Mouse (Mus musculus): ENCODE data around the gene Dkk3. TPM values are rescaled to one million over a fixed set of nuclear protein-coding genes. Genes with fewer than 3 reads are reported as not detected.
A peak's percentile ranks its signal among the peaks of the same experiment; 100 is the strongest.

Dkk3 gene
- polyA plus RNA-seq, 1 experiment from 2014 or later: 72.4 TPM

GRCm38 (mm10) chr7:112121866-112122500, 36.9 kb downstream of the Dkk3 start:
- Histone ChIP-seq H3K4me2 (no peak overlapping the region), H3K4me1 (ENCODE audit: control insufficient read depth, insufficient read depth, low read length) (peaks cover 25% of the 10 kb centered on the region), H3K36me3 (ENCODE audit: control insufficient read depth, insufficient read depth, low read length) (0 out of 2 replicates have a peak, but pooled peaks cover 3% of the 10 kb centered on the region), H3K27me3 (ENCODE audit: control insufficient read depth, insufficient read depth, low read length) (no peaks in the 10 kb centered on the region), H3K9ac (ENCODE audit: low read depth, low read length) (no peak overlapping the region), H3K27ac (ENCODE audit: low read depth, low read length) (no peak overlapping the region), H3K9me3 (replicated peaks; ENCODE audit: control insufficient read depth, low read length) (no peaks in the 10 kb centered on the region), H3K4me3 (ENCODE audit: low read depth, low read length) (no peak overlapping the region)
- ATAC-seq (replicated peaks; ENCODE audit: insufficient number of reproducible peaks, low FRiP score, low TSS enrichment): 0 out of 2 replicates have a peak, but pooled peaks have one; percentile 23
- WGBS (ENCODE audit: insufficient replicate concordance): 58% methylated on average over 11 of the region's 11 CpGs

DNA sequence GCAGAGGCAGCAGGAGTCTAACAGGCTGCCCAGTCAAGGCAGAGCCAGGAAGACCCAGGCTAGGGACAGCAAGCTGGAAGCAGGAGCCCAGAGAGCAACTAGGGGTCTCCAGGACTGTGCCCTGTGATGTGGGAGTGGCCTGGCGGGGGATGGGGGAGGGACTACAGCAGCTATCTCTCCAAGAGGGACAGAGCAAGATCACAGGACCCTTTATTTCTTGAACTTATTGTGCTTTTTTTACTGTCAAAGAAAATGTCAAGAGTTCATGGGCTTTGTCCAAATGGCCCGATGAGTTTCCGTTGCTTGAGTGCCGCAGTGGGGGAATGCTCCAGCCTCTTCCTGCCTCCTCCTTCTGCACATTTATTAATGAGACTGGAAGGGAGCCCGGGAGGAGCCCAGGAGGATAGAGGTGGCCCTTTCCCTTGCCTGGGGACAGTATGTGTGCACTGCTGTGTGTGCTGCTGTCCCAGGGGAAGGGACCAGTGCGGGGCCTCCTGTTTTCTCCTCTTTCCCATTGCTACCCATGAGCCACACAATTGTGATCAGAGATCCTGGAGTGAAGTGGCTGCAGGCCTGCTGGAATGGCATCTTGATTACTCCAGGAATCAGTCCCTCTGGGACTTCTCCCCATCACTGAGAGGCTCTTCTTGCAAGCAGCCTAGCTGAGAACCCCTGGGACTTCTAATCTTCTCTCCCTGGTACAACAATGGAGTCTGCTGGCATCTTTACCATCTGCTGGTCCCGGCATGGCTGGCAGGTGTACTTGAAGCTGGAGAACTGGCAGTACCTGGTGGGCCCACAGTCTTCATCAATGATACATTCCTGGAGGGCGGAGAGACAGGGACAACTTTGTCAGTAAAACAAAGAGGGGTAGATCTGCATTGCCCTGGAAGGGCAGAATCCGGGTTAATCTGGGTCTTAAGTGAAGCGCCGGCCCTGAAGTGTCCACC, 37.7 kb downstream of the Dkk3 start:
- ATAC-seq (replicated peaks; ENCODE audit: insufficient number of reproducible peaks, low FRiP score, low TSS enrichment): no peak
- Histone ChIP-seq H3K9ac (ENCODE audit: low read depth, low read length) (no peak overlapping the region), H3K4me2 (no peak overlapping the region), H3K4me3 (ENCODE audit: low read depth, low read length) (no peak overlapping the region), H3K9me3 (replicated peaks; ENCODE audit: control insufficient read depth, low read length) (no peaks in the 10 kb centered on the region), H3K27me3 (ENCODE audit: control insufficient read depth, insufficient read depth, low read length) (no peaks in the 10 kb centered on the region), H3K36me3 (ENCODE audit: control insufficient read depth, insufficient read depth, low read length) (0 out of 2 replicates have a peak, but pooled peaks cover 4% of the 10 kb centered on the region), H3K4me1 (ENCODE audit: control insufficient read depth, insufficient read depth, low read length) (peaks cover 22% of the 10 kb centered on the region), H3K27ac (ENCODE audit: low read depth, low read length) (no peak overlapping the region)
- 66% methylated on average over 11 of the region's 11 CpGs for WGBS (ENCODE audit: insufficient replicate concordance)

DNA sequence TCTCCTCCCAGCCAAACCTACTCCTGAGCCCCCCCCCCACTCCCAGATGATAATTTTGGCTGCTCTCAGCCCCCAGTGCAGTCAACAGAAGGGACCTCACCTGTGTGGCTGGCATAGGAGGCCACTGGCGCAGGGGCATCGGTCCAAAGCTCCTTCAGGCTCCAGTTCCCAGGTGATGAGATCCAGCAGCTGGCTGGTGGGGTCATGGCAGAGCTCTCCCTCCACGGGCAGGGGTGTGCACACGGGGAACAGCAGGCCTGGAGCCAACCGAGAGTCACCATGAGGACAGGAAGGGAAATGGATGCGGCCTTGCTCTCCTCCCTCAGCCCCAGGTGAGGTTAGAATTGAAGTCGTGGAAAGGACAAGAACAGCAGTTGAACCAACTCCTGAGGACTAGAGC, 39.6 kb downstream of the Dkk3 start:
- Histone ChIP-seq H3K4me2 (no peak overlapping the region), H3K9ac (ENCODE audit: low read depth, low read length) (no peak overlapping the region), H3K4me1 (ENCODE audit: control insufficient read depth, insufficient read depth, low read length) (peaks cover 15% of the 10 kb centered on the region), H3K4me3 (ENCODE audit: low read depth, low read length) (no peak overlapping the region), H3K27me3 (ENCODE audit: control insufficient read depth, insufficient read depth, low read length) (no peaks in the 10 kb centered on the region), H3K27ac (ENCODE audit: low read depth, low read length) (no peak overlapping the region), H3K9me3 (replicated peaks; ENCODE audit: control insufficient read depth, low read length) (no peaks in the 10 kb centered on the region), H3K36me3 (ENCODE audit: control insufficient read depth, insufficient read depth, low read length) (0 out of 2 replicates have a peak, but pooled peaks cover 6% of the 10 kb centered on the region)
- WGBS (ENCODE audit: insufficient replicate concordance): 80% methylated on average over 7 of the region's 7 CpGs
- no peak for ATAC-seq (replicated peaks; ENCODE audit: insufficient number of reproducible peaks, low FRiP score, low TSS enrichment)

DNA sequence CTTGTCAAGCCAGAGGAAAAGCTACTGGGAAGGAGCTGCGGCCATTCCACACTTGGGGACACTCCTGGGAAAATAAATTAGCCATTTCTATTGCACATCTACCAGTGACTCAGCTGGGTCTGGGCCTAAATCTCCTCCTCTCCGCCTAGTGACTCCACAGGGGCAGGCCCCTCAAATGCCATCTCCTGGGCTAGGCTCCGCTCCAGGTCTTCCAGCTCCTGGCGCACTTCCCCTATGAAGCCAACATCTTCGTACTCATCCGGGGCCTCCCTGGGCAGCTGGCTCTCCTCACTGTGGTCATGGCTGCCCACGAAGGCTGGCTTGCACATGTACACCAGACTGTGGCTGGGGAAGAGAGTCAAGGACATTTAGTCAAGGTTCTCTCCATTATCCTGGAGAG, 40.8 kb downstream of the Dkk3 start:
- H3K9me3 ChIP-seq (replicated peaks; ENCODE audit: control insufficient read depth, low read length): no peaks in the 10 kb centered on the region
- H3K4me2 ChIP-seq: no peak overlapping the region
- ATAC-seq (replicated peaks; ENCODE audit: insufficient number of reproducible peaks, low FRiP score, low TSS enrichment): no peak
- H3K4me3 ChIP-seq (ENCODE audit: low read depth, low read length): no peak overlapping the region
- no peaks in the 10 kb centered on the region for H3K27me3 ChIP-seq (ENCODE audit: control insufficient read depth, insufficient read depth, low read length)
- 0 out of 2 replicates have a peak, but pooled peaks cover 6% of the 10 kb centered on the region for H3K36me3 ChIP-seq (ENCODE audit: control insufficient read depth, insufficient read depth, low read length)
- no peak overlapping the region for H3K9ac ChIP-seq (ENCODE audit: low read depth, low read length)
- 81% methylated on average over 7 of the region's 7 CpGs for WGBS (ENCODE audit: insufficient replicate concordance)
- no peak overlapping the region for H3K27ac ChIP-seq (ENCODE audit: low read depth, low read length)
- peaks cover 12% of the 10 kb centered on the region for H3K4me1 ChIP-seq (ENCODE audit: control insufficient read depth, insufficient read depth, low read length)

DNA sequence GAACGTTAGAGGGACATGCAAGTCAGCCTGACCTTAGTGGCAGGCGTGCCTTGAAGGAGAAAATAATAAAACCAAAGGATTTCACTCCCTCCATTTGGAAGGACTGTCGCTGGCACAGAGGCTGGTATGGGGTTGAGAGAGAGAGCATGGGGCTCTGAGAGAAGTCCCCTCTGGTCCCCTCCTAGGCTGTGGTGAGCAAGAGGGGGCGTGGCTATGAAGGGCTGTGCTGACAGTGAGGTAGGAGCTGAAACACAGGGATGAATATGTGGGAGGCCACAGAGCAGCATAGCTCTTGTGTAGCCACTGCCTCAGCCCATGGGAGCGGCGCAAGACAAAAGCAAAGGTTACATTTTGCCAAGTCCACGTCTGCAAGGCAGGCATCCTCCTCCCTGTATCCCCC, 41.4 kb downstream of the Dkk3 start:
- H3K9me3 ChIP-seq (replicated peaks; ENCODE audit: control insufficient read depth, low read length): no peaks in the 10 kb centered on the region
- H3K4me2 ChIP-seq: no peak overlapping the region
- 88% methylated on average over 7 of the region's 7 CpGs for WGBS (ENCODE audit: insufficient replicate concordance)
- H3K27me3 ChIP-seq (ENCODE audit: control insufficient read depth, insufficient read depth, low read length): no peaks in the 10 kb centered on the region
- no peak overlapping the region for H3K9ac ChIP-seq (ENCODE audit: low read depth, low read length)
- 0 out of 2 replicates have a peak, but pooled peaks cover 6% of the 10 kb centered on the region for H3K36me3 ChIP-seq (ENCODE audit: control insufficient read depth, insufficient read depth, low read length)
- peaks cover 12% of the 10 kb centered on the region for H3K4me1 ChIP-seq (ENCODE audit: control insufficient read depth, insufficient read depth, low read length)
- H3K27ac ChIP-seq (ENCODE audit: low read depth, low read length): no peak overlapping the region
- ATAC-seq (replicated peaks; ENCODE audit: insufficient number of reproducible peaks, low FRiP score, low TSS enrichment): no peak
- no peak overlapping the region for H3K4me3 ChIP-seq (ENCODE audit: low read depth, low read length)

GRCm38 (mm10) chr7:112110638-112111372, 48.1 kb downstream of the Dkk3 start:
- peaks cover 30% of the 10 kb centered on the region for H3K36me3 ChIP-seq (ENCODE audit: control insufficient read depth, insufficient read depth, low read length)
- H3K4me1 ChIP-seq (ENCODE audit: control insufficient read depth, insufficient read depth, low read length): no peaks in the 10 kb centered on the region
- no peak overlapping the region for H3K9ac ChIP-seq (ENCODE audit: low read depth, low read length)
- 91% methylated on average over 19 of the region's 19 CpGs for WGBS (ENCODE audit: insufficient replicate concordance)
- H3K4me3 ChIP-seq (ENCODE audit: low read depth, low read length): no peak overlapping the region
- H3K27ac ChIP-seq (ENCODE audit: low read depth, low read length): no peak overlapping the region
- H3K4me2 ChIP-seq: no peak overlapping the region
- no peaks in the 10 kb centered on the region for H3K9me3 ChIP-seq (replicated peaks; ENCODE audit: control insufficient read depth, low read length)
- no peaks in the 10 kb centered on the region for H3K27me3 ChIP-seq (ENCODE audit: control insufficient read depth, insufficient read depth, low read length)
- ATAC-seq (replicated peaks; ENCODE audit: insufficient number of reproducible peaks, low FRiP score, low TSS enrichment): no peak

DNA sequence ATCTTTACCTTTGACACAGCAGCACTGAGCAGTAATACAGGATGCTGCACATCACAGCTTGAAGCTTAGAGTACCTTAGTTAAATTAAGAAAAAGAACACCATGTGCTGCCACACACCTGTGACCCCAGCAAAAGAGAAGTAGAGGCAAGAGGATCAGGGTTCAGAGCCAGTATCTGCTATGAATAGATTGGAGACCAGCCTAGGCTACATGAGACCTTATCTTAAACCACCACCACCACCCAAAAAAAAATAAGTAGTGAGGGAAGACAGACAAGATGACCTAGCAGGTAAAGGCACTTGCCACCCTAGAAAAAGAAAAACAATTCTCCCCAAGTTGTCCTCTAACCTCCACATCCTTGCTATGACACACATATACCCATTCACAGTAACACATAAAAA, 50.1 kb downstream of the Dkk3 start:
- ATAC-seq (replicated peaks; ENCODE audit: insufficient number of reproducible peaks, low FRiP score, low TSS enrichment): no peak
- H3K27ac ChIP-seq (ENCODE audit: low read depth, low read length): no peak overlapping the region
- no peak overlapping the region for H3K9ac ChIP-seq (ENCODE audit: low read depth, low read length)
- no peak overlapping the region for H3K4me3 ChIP-seq (ENCODE audit: low read depth, low read length)
- no peaks in the 10 kb centered on the region for H3K27me3 ChIP-seq (ENCODE audit: control insufficient read depth, insufficient read depth, low read length)
- no peak overlapping the region for H3K4me2 ChIP-seq
- no peaks in the 10 kb centered on the region for H3K9me3 ChIP-seq (replicated peaks; ENCODE audit: control insufficient read depth, low read length)
- H3K4me1 ChIP-seq (ENCODE audit: control insufficient read depth, insufficient read depth, low read length): no peaks in the 10 kb centered on the region
- H3K36me3 ChIP-seq (ENCODE audit: control insufficient read depth, insufficient read depth, low read length): peaks cover 32% of the 10 kb centered on the region

GRCm38 (mm10) chr7:112103816-112104215, 55.0 kb downstream of the Dkk3 start:
- H3K4me2 ChIP-seq: no peak overlapping the region
- H3K36me3 ChIP-seq (ENCODE audit: control insufficient read depth, insufficient read depth, low read length): peaks cover 27% of the 10 kb centered on the region
- no peaks in the 10 kb centered on the region for H3K4me1 ChIP-seq (ENCODE audit: control insufficient read depth, insufficient read depth, low read length)
- no peak overlapping the region for H3K9ac ChIP-seq (ENCODE audit: low read depth, low read length)
- 80% methylated on average over 5 of the region's 5 CpGs for WGBS (ENCODE audit: insufficient replicate concordance)
- H3K27ac ChIP-seq (ENCODE audit: low read depth, low read length): no peak overlapping the region
- no peaks in the 10 kb centered on the region for H3K9me3 ChIP-seq (replicated peaks; ENCODE audit: control insufficient read depth, low read length)
- H3K27me3 ChIP-seq (ENCODE audit: control insufficient read depth, insufficient read depth, low read length): no peaks in the 10 kb centered on the region
- no peak overlapping the region for H3K4me3 ChIP-seq (ENCODE audit: low read depth, low read length)
- no peak for ATAC-seq (replicated peaks; ENCODE audit: insufficient number of reproducible peaks, low FRiP score, low TSS enrichment)

All from heart, embryonic 11.5 days (tissue).